Mouse (Mus musculus): ENCODE data around the gene Hist1h2bl. TPM values are rescaled to one million over a fixed set of nuclear protein-coding genes. Genes with fewer than 3 reads are reported as not detected.
A peak's percentile ranks its signal among the peaks of the same experiment; 100 is the strongest.

The Hist1h2bl gene
- polyA plus RNA-seq, 1 experiment from 2014 or later: not detected

DNA sequence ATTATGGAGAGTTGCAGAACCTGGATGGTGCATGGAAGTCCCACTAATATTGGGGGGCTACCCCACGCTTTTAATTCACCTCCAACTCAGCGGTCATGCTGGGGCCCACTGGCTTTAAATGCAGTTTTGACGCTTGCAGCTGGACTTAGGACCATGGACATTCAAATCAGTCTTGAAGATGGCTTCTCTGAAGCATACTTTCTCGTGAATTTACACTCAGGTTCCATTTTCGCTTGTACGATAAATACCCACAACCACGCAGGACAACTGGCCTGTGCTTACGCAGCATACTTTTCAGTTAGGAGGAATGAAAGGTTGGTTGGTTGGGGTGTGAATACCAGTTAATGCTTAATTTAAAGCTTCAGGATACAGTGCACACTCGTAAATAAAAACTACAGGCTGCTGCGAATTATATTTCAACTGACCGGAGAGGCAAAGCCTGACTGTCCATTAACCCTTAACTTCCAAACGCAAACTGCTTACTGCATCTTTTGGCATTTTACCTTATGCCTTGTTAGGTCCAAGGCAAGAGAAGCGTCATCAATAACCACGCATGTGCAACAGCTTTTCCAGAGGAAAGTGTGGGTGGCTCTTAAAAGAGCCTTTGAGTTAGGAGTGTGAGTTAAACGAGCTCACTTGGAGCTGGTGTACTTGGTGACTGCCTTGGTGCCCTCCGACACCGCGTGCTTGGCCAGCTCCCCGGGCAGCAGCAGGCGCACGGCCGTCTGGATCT lies 646 bp downstream of the Hist1h2bl start:
- Histone ChIP-seq H3K9ac (peak overlapping the region; percentile 50), H3K4me3 (replicated peaks; ENCODE audit: low read length) (peak overlapping the region; percentile 32), H3K4me1 (replicated peaks; ENCODE audit: control insufficient read depth, insufficient read depth, low read length) (peaks cover 25% of the 10 kb centered on the region), H3K4me2 (replicated peaks) (peak overlapping the region; percentile 84), H3K36me3 (replicated peaks; ENCODE audit: control insufficient read depth, insufficient read depth) (no peaks in the 10 kb centered on the region), H3K27me3 (ENCODE audit: control insufficient read depth, insufficient read depth, low read length) (no peaks in the 10 kb centered on the region), H3K27ac (peak overlapping the region; percentile 68), H3K9me3 (ENCODE audit: control insufficient read depth, low read length) (no peaks in the 10 kb centered on the region)
- WGBS: under 1% methylated on average over 19 of the region's 22 CpGs
- no peak for DNase-seq (ENCODE audit: low spot score)
- no peak for ATAC-seq (ENCODE audit: low FRiP score)

DNA sequence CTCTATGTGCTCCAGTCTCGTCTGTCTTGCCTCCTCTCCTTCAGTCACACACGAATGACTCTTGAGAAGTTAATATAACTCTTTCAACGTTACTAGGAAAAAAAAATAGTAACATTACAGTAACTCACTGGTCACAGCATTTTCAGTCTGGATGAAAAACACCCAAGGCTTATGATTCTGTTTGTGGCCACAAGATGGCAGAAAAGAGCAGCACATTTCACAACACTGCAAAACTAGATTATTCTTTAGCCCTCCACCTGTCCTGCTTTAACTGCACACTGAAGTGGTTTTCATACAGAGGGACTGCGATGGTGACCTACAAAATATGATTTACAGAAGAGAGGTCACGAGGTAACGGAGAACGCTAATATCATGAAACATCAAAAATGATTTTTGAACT lies 1.2 kb downstream of the Hist1h2bl start:
- Histone ChIP-seq H3K9ac (0 out of 2 replicates have a peak overlapping the region, but pooled peaks have one; percentile 50), H3K4me2 (replicated peaks) (peak overlapping the region; percentile 84), H3K36me3 (replicated peaks; ENCODE audit: control insufficient read depth, insufficient read depth) (no peaks in the 10 kb centered on the region), H3K4me3 (replicated peaks; ENCODE audit: low read length) (peak overlapping the region; percentile 32), H3K27ac (peak overlapping the region; percentile 68; the same call in 1 of the 2 replicates), H3K27me3 (ENCODE audit: control insufficient read depth, insufficient read depth, low read length) (no peaks in the 10 kb centered on the region), H3K4me1 (replicated peaks; ENCODE audit: control insufficient read depth, insufficient read depth, low read length) (peaks cover 25% of the 10 kb centered on the region), H3K9me3 (ENCODE audit: control insufficient read depth, low read length) (no peaks in the 10 kb centered on the region)
- DNase-seq (ENCODE audit: low spot score): peak; percentile 84
- ATAC-seq (ENCODE audit: low FRiP score): no peak
- WGBS: 2% methylated on average over 7 of the region's 7 CpGs

DNA sequence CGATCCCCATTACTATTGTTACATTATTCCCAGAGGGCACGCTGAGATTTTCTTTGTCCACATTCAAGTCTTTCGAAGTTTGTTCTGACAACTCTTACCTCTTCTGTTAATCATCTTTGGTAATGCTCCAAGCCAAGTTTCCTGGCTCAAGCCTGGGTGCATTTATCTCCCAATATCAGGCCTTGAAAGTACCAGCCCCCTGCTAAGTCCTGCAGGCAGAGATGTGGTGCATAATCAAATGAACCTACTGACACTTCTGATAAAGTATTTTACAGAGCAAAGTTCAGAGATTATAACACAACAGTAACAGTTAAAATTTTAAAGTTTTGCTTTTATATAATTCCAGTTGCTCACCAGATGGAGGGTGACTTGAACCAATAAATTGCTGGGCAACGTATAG lies 4.2 kb downstream of the Hist1h2bl start:
- no peaks in the 10 kb centered on the region for H3K36me3 ChIP-seq (replicated peaks; ENCODE audit: control insufficient read depth, insufficient read depth)
- H3K9ac ChIP-seq: peak overlapping the region; percentile 47
- peaks cover 8% of the 10 kb centered on the region for H3K4me1 ChIP-seq (replicated peaks; ENCODE audit: control insufficient read depth, insufficient read depth, low read length)
- WGBS: 18% methylated on average over 4 of the region's 4 CpGs
- H3K4me3 ChIP-seq (replicated peaks; ENCODE audit: low read length): peak overlapping the region; percentile 71
- peak overlapping the region; percentile 67 for H3K4me2 ChIP-seq (replicated peaks)
- H3K27ac ChIP-seq: no peak overlapping the region
- ATAC-seq (ENCODE audit: low FRiP score) (no peak), DNase-seq (ENCODE audit: low spot score) (no peak)
- H3K27me3 ChIP-seq (ENCODE audit: control insufficient read depth, insufficient read depth, low read length): no peaks in the 10 kb centered on the region
- H3K9me3 ChIP-seq (ENCODE audit: control insufficient read depth, low read length): no peaks in the 10 kb centered on the region

GRCm38 (mm10) chr13:21710821-21711525 lies 5.0 kb downstream of the Hist1h2bl start:
- Histone ChIP-seq H3K4me2 (replicated peaks) (peak overlapping the region; percentile 67), H3K27me3 (ENCODE audit: control insufficient read depth, insufficient read depth, low read length) (no peaks in the 10 kb centered on the region), H3K9ac (peak overlapping the region; percentile 47), H3K4me3 (replicated peaks; ENCODE audit: low read length) (peak overlapping the region; percentile 71), H3K4me1 (replicated peaks; ENCODE audit: control insufficient read depth, insufficient read depth, low read length) (peaks cover 8% of the 10 kb centered on the region), H3K36me3 (replicated peaks; ENCODE audit: control insufficient read depth, insufficient read depth) (no peaks in the 10 kb centered on the region), H3K9me3 (ENCODE audit: control insufficient read depth, low read length) (no peaks in the 10 kb centered on the region), H3K27ac (no peak overlapping the region)
- peak; percentile 97 for DNase-seq (ENCODE audit: low spot score)
- peak; percentile 85 for ATAC-seq (ENCODE audit: low FRiP score)
- 3% methylated on average over 22 of the region's 22 CpGs for WGBS

DNA sequence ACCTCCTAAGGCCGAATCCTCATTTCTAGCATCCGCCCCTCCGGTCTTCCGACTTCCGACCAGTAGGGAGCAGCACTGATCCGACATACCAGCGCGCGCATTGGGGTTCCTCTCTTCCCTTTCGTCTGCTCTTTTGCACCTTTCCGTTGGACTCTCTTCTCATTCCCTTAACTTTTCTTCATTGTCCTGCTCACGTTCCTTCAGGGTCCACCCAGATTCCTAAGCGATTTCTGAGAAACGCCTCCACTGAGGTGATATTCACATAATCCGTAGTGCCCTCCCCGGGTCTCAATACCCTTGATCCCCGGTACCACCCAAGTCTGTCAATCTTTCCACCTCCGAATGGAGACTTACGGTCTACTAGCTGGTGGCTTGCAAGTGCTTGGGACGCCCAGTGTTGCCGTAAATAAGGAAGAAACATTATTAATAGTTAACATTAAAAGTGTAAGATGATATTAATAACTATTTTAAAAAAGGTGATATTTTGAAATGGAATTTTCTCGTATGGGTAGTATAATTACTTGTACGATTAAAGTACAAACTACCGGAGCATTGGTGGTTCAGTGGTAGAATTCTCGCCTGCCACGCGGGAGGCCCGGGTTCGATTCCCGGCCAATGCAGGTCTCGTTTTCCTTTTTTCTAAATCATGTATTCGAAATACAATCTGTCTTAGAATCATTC lies 5.8 kb downstream of the Hist1h2bl start:
- H3K9ac ChIP-seq: peak overlapping the region; percentile 72

GRCm38 (mm10) chr13:21706669-21707068 lies 9.3 kb downstream of the Hist1h2bl start:
- Histone ChIP-seq H3K9me3 (ENCODE audit: control insufficient read depth, low read length) (no peaks in the 10 kb centered on the region), H3K4me1 (replicated peaks; ENCODE audit: control insufficient read depth, insufficient read depth, low read length) (no peaks in the 10 kb centered on the region), H3K4me3 (replicated peaks; ENCODE audit: low read length) (no peak overlapping the region), H3K4me2 (replicated peaks) (no peak overlapping the region), H3K9ac (no peak overlapping the region), H3K27ac (no peak overlapping the region), H3K36me3 (replicated peaks; ENCODE audit: control insufficient read depth, insufficient read depth) (no peaks in the 10 kb centered on the region), H3K27me3 (ENCODE audit: control insufficient read depth, insufficient read depth, low read length) (no peaks in the 10 kb centered on the region)
- WGBS: 73% methylated on average over 4 of the region's 4 CpGs
- DNase-seq (ENCODE audit: low spot score): no peak
- no peak for ATAC-seq (ENCODE audit: low FRiP score)

More for the DNA sequence above, 5.8 kb downstream of the Hist1h2bl start:
- peak overlapping the region; percentile 67 for H3K4me2 ChIP-seq (replicated peaks)
- H3K4me3 ChIP-seq (replicated peaks; ENCODE audit: low read length): peak overlapping the region; percentile 71
- peaks cover 3% of the 10 kb centered on the region for H3K4me1 ChIP-seq (replicated peaks; ENCODE audit: control insufficient read depth, insufficient read depth, low read length)
- no peaks in the 10 kb centered on the region for H3K27me3 ChIP-seq (ENCODE audit: control insufficient read depth, insufficient read depth, low read length)
- under 1% methylated on average over 32 of the region's 32 CpGs for WGBS
- no peaks in the 10 kb centered on the region for H3K36me3 ChIP-seq (replicated peaks; ENCODE audit: control insufficient read depth, insufficient read depth)
- H3K27ac ChIP-seq: peak overlapping the region; percentile 80
- DNase-seq (ENCODE audit: low spot score) (peak; percentile 89), ATAC-seq (ENCODE audit: low FRiP score) (peak; percentile 86)
- no peaks in the 10 kb centered on the region for H3K9me3 ChIP-seq (ENCODE audit: control insufficient read depth, low read length)

- no peaks in the 10 kb centered on the region for H3K9me3 ChIP-seq (ENCODE audit: control insufficient read depth, low read length)
- H3K27ac ChIP-seq: no peak within 1 kb of the TSS
- H3K4me1 ChIP-seq (replicated peaks; ENCODE audit: control insufficient read depth, insufficient read depth, low read length): no peaks in the 10 kb centered on the region
- no peaks in the 10 kb centered on the region for H3K36me3 ChIP-seq (replicated peaks; ENCODE audit: control insufficient read depth, insufficient read depth)
- no peak within 1 kb of the TSS for H3K9ac ChIP-seq
- H3K27me3 ChIP-seq (ENCODE audit: control insufficient read depth, insufficient read depth, low read length): no peaks in the 10 kb centered on the region
- no peak within 1 kb of the TSS for H3K4me2 ChIP-seq (replicated peaks)
- DNase-seq (ENCODE audit: low spot score): no peak
- H3K4me3 ChIP-seq (replicated peaks; ENCODE audit: low read length): no peak within 1 kb of the TSS
- no peak for ATAC-seq (ENCODE audit: low FRiP score)
These were observed 18.1 kb downstream of the Hist1h2bl start, which contains the start of gene Olfr1359 for GRCm38 (mm10) chr13:21697811-21698210. Gene Olfr1359, plus strand, starts transcription at chr13:21698111.

DNA sequence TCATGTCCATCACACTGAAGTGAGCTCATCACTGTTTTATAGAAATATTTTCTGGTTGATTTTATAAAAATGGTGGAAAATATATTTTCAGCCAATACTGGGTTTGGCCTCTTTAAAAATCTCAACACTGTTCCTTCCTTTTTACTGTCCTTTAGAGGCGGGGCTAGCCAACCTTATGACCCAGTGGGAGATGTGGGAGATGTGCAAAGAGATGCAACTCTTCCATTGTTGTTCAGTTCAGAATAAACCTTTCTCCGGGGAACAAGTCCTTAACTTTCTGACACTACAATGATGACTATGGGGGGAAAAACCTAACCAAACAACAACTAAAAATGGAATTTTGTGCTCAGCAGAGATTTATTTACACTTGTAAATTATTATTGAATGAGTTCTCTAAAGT lies 38.6 kb downstream of the Hist1h2bl start, which contains the start of gene Olfr1360:
Gene Olfr1360, minus strand, starts transcription at position 101 of the 400 bp plus-strand sequence.
- H3K9me3 ChIP-seq (ENCODE audit: control insufficient read depth, low read length): no peaks in the 10 kb centered on the region
- H3K27me3 ChIP-seq (ENCODE audit: control insufficient read depth, insufficient read depth, low read length): no peaks in the 10 kb centered on the region
- 89% methylated on average over 2 of the region's 2 CpGs for WGBS
- H3K9ac ChIP-seq: no peak within 1 kb of the TSS
- H3K27ac ChIP-seq: no peak within 1 kb of the TSS
- ATAC-seq (ENCODE audit: low FRiP score) (no peak), DNase-seq (ENCODE audit: low spot score) (no peak)
- H3K4me3 ChIP-seq (replicated peaks; ENCODE audit: low read length): no peak within 1 kb of the TSS
- no peaks in the 10 kb centered on the region for H3K4me1 ChIP-seq (replicated peaks; ENCODE audit: control insufficient read depth, insufficient read depth, low read length)
- H3K36me3 ChIP-seq (replicated peaks; ENCODE audit: control insufficient read depth, insufficient read depth): no peaks in the 10 kb centered on the region
- no peak within 1 kb of the TSS for H3K4me2 ChIP-seq (replicated peaks)
